Mouse (Mus musculus) CD4-positive naive resting alpha-beta T cell, adult 57 days (primary cell): ENCODE data around the gene Parp3. TPM values are rescaled to one million over a fixed set of nuclear protein-coding genes. Genes with fewer than 3 reads are reported as not detected.

Source experiments
- total RNA-seq: library from RNA; stranded (reverse); gene quantifications from one replicate; pipeline ENCODE4 v1.2.4, GENCODE M21; 2023

The Parp3 gene
- total RNA-seq: 45.1 TPM

DNA sequence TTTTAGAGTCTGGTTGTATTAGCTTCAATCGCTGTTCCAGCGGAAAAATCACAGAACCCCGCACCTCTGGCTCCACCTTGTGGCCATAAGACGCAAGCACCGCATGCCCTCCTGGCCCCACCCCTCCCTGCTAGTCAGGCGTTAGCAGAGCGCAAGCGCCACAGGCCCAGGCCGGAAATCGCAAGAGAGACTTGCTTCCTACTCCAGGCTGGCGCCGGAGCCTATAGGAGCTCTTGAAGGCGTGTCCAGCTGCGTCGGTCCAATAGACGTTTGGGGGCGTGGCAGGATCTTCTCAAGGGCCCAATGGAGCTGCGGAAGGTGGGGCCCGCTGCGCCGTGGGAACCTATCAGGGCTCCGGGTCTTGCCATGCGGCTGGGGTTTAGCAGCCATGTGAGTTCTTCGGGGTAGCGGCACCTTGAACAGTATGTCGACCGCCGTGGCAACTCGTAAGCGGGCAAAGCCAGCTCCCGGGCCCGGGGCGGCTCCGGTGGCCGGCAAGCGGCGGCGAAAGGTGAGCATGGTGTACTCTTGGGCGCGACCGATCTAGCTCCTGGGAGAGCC lies at the start of gene Parp3:
TSS of gene Parp3 (minus strand) at position 26 of the 561 bp plus-strand sequence.

DNA sequence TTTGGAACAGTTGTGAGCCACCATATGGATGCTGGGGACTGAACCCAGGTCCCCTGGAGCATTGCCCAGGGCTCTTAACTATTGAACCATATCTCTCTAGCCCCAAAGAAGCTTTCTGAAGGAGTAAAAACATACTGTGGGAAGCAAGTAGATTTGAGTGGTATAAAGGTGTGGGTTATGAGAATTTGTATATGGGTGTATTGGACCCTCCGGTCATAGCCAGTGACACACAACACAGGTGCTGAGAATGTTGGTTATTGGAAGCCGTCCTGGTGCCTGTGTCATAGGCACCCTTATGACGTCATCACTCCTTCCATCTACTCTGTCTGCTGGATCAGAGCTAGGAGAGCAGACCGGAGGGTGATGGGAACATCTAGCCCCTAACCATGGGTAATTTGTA lies 37.5 kb upstream of the Parp3 start, which contains the start of gene Iqcf5:
TSS of gene Iqcf5 (plus strand) at position 301 of the 400 bp plus-strand sequence.

DNA sequence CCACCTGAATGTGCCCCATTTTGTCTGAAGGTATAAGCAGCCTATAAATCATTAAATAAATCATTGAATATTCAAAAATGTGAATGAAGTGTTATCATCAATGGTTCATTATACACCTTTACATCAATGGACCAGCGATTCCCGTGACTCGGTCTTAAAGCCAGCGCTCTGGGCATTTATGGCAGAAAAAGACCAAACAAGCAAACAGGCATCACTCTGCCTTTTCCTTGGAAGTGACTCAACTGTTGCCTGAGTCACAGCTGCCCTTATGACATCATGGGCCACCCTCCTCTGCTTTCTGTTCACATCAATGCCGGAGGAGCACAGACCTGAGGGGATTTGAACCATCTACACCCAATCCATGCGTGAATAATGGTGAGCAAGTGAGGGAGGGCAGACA lies 22.9 kb upstream of the Parp3 start, which contains the start of gene Iqcf1:
TSS of gene Iqcf1 (plus strand) at position 301 of the 400 bp plus-strand sequence.

DNA sequence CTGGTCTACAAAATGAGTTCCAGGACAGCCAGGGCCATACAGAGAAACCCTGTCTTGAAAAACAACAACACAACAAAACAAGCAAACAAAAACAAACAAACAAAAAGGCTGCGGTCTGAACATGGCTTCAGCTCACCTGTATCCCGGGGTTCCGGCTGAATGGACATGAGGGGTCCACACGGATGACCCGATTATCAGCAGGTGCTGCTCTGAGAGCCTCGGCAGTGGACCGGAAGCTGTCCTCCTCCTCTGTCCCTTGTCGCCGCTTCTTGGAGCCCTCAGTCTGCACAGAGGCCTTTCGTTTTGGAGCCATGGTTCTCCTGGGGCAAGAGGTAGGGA lies 1.1 kb downstream of the Parp3 start, which contains the start of gene Rrp9:
TSS of gene Rrp9 (plus strand) at position 301 of the 339 bp plus-strand sequence.

DNA sequence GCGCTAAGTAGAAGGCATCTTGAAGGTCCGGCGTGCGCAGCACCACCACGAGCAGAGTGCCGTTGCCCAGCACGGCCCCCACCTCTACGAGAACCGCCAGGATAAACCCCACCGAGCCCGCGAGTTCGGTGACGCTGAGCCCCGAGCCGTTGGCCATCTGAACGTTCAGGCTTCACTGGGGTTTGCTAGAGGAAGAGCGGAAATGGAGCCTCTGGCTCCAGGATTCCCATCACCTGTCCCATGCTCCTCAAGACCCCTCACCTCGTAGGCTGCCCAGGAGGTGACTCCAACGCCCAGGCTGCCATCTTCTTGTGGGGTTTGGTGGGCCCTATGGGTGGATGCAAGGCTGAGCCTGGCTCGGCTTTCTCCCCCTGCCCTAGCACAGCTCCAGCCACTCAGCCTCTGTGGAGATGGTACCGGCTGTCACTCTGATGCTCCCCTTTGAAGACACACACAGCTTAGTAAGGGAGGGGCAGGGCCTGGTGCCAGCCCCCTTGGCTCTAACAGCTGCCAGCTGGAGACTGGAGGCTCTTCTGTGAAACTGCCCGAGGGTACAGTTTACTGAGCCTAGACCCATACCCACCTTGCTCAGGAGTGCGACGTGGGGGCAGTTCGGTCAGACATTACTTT lies 11.1 kb downstream of the Parp3 start, which contains the start of gene Gpr62:
TSS of gene Gpr62 (minus strand) at position 368 of the 630 bp plus-strand sequence.

GRCm38 (mm10) chr9:106453271-106454070 lies 23.3 kb downstream of the Parp3 start, which contains the start of gene Pcbp4:
Pcbp4 (plus strand) TSS chr9:106453291.

GRCm38 (mm10) chr9:106447348-106447747 lies 29.4 kb downstream of the Parp3 start, which contains the start of the genes Abhd14b and Abhd14a:
Abhd14b (plus strand) TSS chr9:106447459.
Abhd14a (minus strand) TSS chr9:106447678.

DNA sequence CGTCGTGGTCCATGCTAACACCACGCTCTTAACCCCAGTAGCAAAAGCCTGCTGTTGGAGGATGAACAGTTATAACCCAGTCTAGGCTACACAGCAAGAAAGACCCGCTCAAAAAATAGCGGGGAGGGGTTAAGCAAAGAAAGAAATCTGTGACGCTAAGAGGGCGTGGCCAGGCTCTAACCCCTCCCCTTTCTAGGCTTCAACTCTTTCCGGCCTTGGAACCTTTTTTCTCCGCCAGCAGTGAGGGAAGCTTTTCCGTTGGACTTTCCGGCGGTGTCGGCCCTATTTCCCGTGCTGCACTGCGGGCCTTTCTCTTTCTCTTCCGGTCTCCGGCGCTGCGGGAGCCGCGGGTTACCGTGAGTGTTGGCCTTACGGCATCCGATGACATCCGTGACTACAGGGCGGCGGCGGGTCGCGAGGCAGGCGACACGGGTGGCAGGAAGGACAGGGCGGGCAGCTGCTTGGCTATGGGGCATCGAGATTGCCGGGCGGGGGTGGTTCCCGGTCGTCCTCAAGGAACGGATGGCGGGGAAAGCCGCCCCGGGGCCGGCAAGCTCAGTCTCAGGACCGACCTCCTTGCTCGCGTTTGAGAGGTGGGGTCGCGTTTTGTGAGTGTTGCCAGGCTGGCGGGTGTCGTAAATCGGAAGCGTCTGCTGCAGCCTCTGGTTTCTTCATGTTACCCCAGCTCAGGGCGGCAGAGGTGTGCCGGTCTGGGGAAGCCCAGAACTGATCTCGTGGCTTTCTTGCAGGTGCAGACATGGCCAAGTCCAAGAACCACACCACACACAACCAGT lies 47.3 kb downstream of the Parp3 start, which contains the start of gene Rpl29:
TSS of gene Rpl29 (plus strand) at position 234 of the 794 bp plus-strand sequence.

Other genes with a start within 250 kb of the Parp3 start
- gene Alas1, start 228.3 kb downstream of the Parp3 start, total RNA-seq: 37.0 TPM
- gene Poc1a, start 195.9 kb downstream of the Parp3 start, total RNA-seq: 5.4 TPM
- 39.1 TPM for gene Dusp7, start 108.3 kb downstream of the Parp3 start, total RNA-seq
- 901 TPM for gene Rpl29, start 47.5 kb downstream of the Parp3 start, total RNA-seq
- gene Acy1, start 38.6 kb downstream of the Parp3 start, total RNA-seq: 14.5 TPM
- 4.7 TPM for gene Abhd14b, start 29.5 kb downstream of the Parp3 start, total RNA-seq
- 10.3 TPM for gene Abhd14a, start 29.3 kb downstream of the Parp3 start, total RNA-seq
- 7.9 TPM for gene Pcbp4, start 23.7 kb downstream of the Parp3 start, total RNA-seq
- gene Gpr62, start 11.0 kb downstream of the Parp3 start, total RNA-seq: 0.30 TPM
- 89.6 TPM for gene Rrp9, start 986 bp downstream of the Parp3 start, total RNA-seq
- not detected for gene Iqcf1, start 23.0 kb upstream of the Parp3 start, total RNA-seq
- gene Iqcf5, start 37.6 kb upstream of the Parp3 start, total RNA-seq: not detected
- not detected for gene Iqcf3, start 84.7 kb upstream of the Parp3 start, total RNA-seq
- gene Iqcf4, start 94.0 kb upstream of the Parp3 start, total RNA-seq: not detected
- not detected for gene Iqcf6, start 149.6 kb upstream of the Parp3 start, total RNA-seq
- 0.53 TPM for gene Grm2, start 179.1 kb upstream of the Parp3 start, total RNA-seq
- gene Tex264, start 209.0 kb upstream of the Parp3 start, total RNA-seq: 73.4 TPM